Mouse (Mus musculus) liver, postnatal 0 days (tissue): ENCODE data around the gene Tnks2.

Source experiments
- CTCF ChIP-seq: sonication (generic); IDR thresholded peaks from 2 replicates; pipeline ENCODE4 v1.5.1; 2016; ENCODE audit warnings: antibody characterized with exemption, low read depth
- EP300 ChIP-seq: IDR thresholded peaks from 2 replicates; pipeline ENCODE4 v1.6.1; 2016; ENCODE audit warnings: antibody characterized with exemption, low read depth, mild to moderate bottlenecking

- TF ChIP-seq CTCF (no peak), EP300 (no peak)
These were observed 6.4 kb upstream of the Tnks2 start for GRCm38 (mm10) chr19:36827650-36828049.
